Comparison of ENCODE assay signal across 8 mouse cellular contexts in genomic region chr7:25282731-25283211, GRCm38 (mm10). TPM values are rescaled to one million over a fixed set of nuclear protein-coding genes. Genes with fewer than 3 reads are reported as not detected.
DNase-seq lines count a peak whose midpoint lies in the region; ATAC-seq and TF ChIP-seq lines count a peak whose summit lies in the region.

No protein-coding gene starts in this region.

- WGBS in forebrain, embryonic 10.5 days, result under 1% methylated on average over 36 of the region's 36 CpGs
- WGBS in hindbrain, embryonic 16.5 days, result under 1% methylated on average over 19 of the region's 36 CpGs
- under 1% methylated on average over 27 of the region's 36 CpGs for WGBS in liver, embryonic 14.5 days (ENCODE audit: insufficient replicate concordance)
- 1% methylated on average over 34 of the region's 36 CpGs for WGBS in neural tube, embryonic 13.5 days

- DNase-seq in gastrocnemius, postnatal 25 days, result peak; percentile 62
- no peak for DNase-seq in gastrocnemius, adult 18-20 months (ENCODE audit: low spot score)
- DNase-seq in T-cell, adult 2 months (ENCODE audit: low spot score), result peak; percentile 38
- peak; percentile 71 for DNase-seq in forebrain, embryonic 10.5 days (ENCODE audit: extremely low spot score, low spot score)
- no peak for DNase-seq in liver, embryonic 14.5 days (ENCODE audit: low read depth in 3 of 3, low spot score in 3 of 3)
- no peak for DNase-seq in ovary, postnatal 10 days (ENCODE audit: low spot score)

- no peaks in the 10 kb centered on the region for H3K27me3 ChIP-seq in forebrain, embryonic 10.5 days (ENCODE audit: poor library complexity, severe bottlenecking)
- no peaks in the 10 kb centered on the region for H3K27me3 ChIP-seq in hindbrain, embryonic 16.5 days (replicated peaks; ENCODE audit: control insufficient read depth, insufficient read depth, low read length)
- no peaks in the 10 kb centered on the region for H3K27me3 ChIP-seq in liver, embryonic 14.5 days (ENCODE audit: control insufficient read depth, insufficient read depth, low read length)
- H3K27me3 ChIP-seq in neural tube, embryonic 13.5 days, result no peaks in the 10 kb centered on the region

- peak overlapping the region; percentile 89 for H3K9ac ChIP-seq in hindbrain, embryonic 16.5 days (ENCODE audit: low read depth, low read length)
- H3K9ac ChIP-seq in liver, embryonic 14.5 days (replicated peaks), result peak overlapping the region; percentile 77
- peak overlapping the region; percentile 89 for H3K9ac ChIP-seq in neural tube, embryonic 13.5 days

- no peaks in the 10 kb centered on the region for H3K9me3 ChIP-seq in forebrain, embryonic 10.5 days
- H3K9me3 ChIP-seq in hindbrain, embryonic 16.5 days (ENCODE audit: control insufficient read depth, low read length), result no peaks in the 10 kb centered on the region
- H3K9me3 ChIP-seq in liver, embryonic 14.5 days (ENCODE audit: control insufficient read depth, low read length), result no peaks in the 10 kb centered on the region
- no peaks in the 10 kb centered on the region for H3K9me3 ChIP-seq in neural tube, embryonic 13.5 days

- peaks cover 72% of the 10 kb centered on the region for H3K4me1 ChIP-seq in forebrain, embryonic 10.5 days
- H3K4me1 ChIP-seq in hindbrain, embryonic 16.5 days (ENCODE audit: control insufficient read depth, insufficient read depth, low read depth, low read length), result peaks cover 46% of the 10 kb centered on the region
- H3K4me1 ChIP-seq in liver, embryonic 14.5 days (replicated peaks; ENCODE audit: control insufficient read depth in 2 of 2, insufficient read depth in 2 of 2, low read length in 1 of 2), result peaks cover 35 to 42% of the 10 kb centered on the region in 2 experiments
- peaks cover 62% of the 10 kb centered on the region for H3K4me1 ChIP-seq in neural tube, embryonic 13.5 days (replicated peaks)

- peak; percentile 45 for TF ChIP-seq CTCF in liver, embryonic 14.5 days (IDR thresholded peaks at IDR 0.05; ENCODE audit: low read depth)

- H3K36me3 ChIP-seq in forebrain, embryonic 10.5 days (replicated peaks), result peaks cover 36% of the 10 kb centered on the region
- peaks cover 28% of the 10 kb centered on the region for H3K36me3 ChIP-seq in hindbrain, embryonic 16.5 days (ENCODE audit: control insufficient read depth, insufficient read depth, low read length)
- peaks cover 30% of the 10 kb centered on the region for H3K36me3 ChIP-seq in liver, embryonic 14.5 days (replicated peaks; ENCODE audit: control insufficient read depth, insufficient read depth, low read depth)
- peaks cover 32% of the 10 kb centered on the region for H3K36me3 ChIP-seq in neural tube, embryonic 13.5 days

- peak overlapping the region; percentile 73 for H3K4me2 ChIP-seq in hindbrain, embryonic 16.5 days (ENCODE audit: low read length)
- peak overlapping the region; percentile 99 for H3K4me2 ChIP-seq in liver, embryonic 14.5 days (ENCODE audit: low read depth)
- H3K4me2 ChIP-seq in neural tube, embryonic 13.5 days, result peak overlapping the region; percentile 81

- H3K27ac ChIP-seq in forebrain, embryonic 10.5 days, result peak overlapping the region; percentile 98
- H3K27ac ChIP-seq in hindbrain, embryonic 16.5 days (ENCODE audit: low read depth, low read length), result peak overlapping the region; percentile 99
- peak overlapping the region; percentile 87 for H3K27ac ChIP-seq in liver, embryonic 14.5 days
- peak overlapping the region; percentile 100 for H3K27ac ChIP-seq in neural tube, embryonic 13.5 days (replicated peaks)

- TF ChIP-seq EP300 in liver, embryonic 14.5 days (IDR thresholded peaks at IDR 0.05; ENCODE audit: low read depth), result no peak

- ATAC-seq in hindbrain, embryonic 16.5 days, result peak; percentile 7; the same call in 1 of the 2 replicates
- no peak for ATAC-seq in liver, embryonic 14.5 days (ENCODE audit: insufficient read depth)
- ATAC-seq in neural tube, embryonic 13.5 days (ENCODE audit: low read depth), result no peak

- peak overlapping the region; percentile 90 for H3K4me3 ChIP-seq in forebrain, embryonic 10.5 days
- peak overlapping the region; percentile 73 for H3K4me3 ChIP-seq in hindbrain, embryonic 16.5 days (ENCODE audit: low read length)
- H3K4me3 ChIP-seq in liver, embryonic 14.5 days (ENCODE audit: insufficient read depth in 1 of 2, low read depth in 2 of 2, low read length in 2 of 2), result peak overlapping the region; percentile 71 to 76
- H3K4me3 ChIP-seq in neural tube, embryonic 13.5 days, result peak overlapping the region; percentile 85

RNA-seq across cellular contexts. Expression of gene Pafah1b3, which starts 15.0 kb away (rescaled TPM):
- 1 to 10 TPM; 1.4 to 1.5 TPM for total RNA-seq in gastrocnemius, postnatal 25 days (2021)
- 1 to 10 TPM in 1 of 2 experiments, under 1 TPM in 1; 0.82 to 1.1 TPM for total RNA-seq in gastrocnemius, adult 18-20 months (2021)
- 246 and 257 TPM in 2 replicates for polyA plus RNA-seq in forebrain, embryonic 10.5 days (2016; fragmentation: Nextera tagmentation; extraction: Ambion mirVana)
- 566 and 571 TPM in 2 replicates for polyA plus RNA-seq in hindbrain, embryonic 16.5 days (2015; fragmentation: Nextera tagmentation; extraction: Ambion mirVana)
- polyA plus RNA-seq in liver, embryonic 14.5 days (2012; rRNA removed), result 26.2 and 29.4 TPM in 2 replicates
- 24.3 and 29.8 TPM in 2 replicates for polyA plus RNA-seq in liver, embryonic 14.5 days (2014; fragmentation: Nextera tagmentation; extraction: Ambion mirVana)
- 525 and 535 TPM in 2 replicates for polyA plus RNA-seq in neural tube, embryonic 13.5 days (2015; fragmentation: Nextera tagmentation; extraction: Ambion mirVana)

RNA-seq across cellular contexts. Expression of gene Cic, which starts 15.3 kb away (rescaled TPM):
- total RNA-seq in gastrocnemius, postnatal 25 days (2021), result 10 to 100 TPM; 29.0 to 30.4 TPM
- 10 to 100 TPM; 34.8 to 38.3 TPM for total RNA-seq in gastrocnemius, adult 18-20 months (2021)
- polyA plus RNA-seq in forebrain, embryonic 10.5 days (2016; fragmentation: Nextera tagmentation; extraction: Ambion mirVana), result 19.4 and 20.6 TPM in 2 replicates
- 31.0 and 36.4 TPM in 2 replicates for polyA plus RNA-seq in hindbrain, embryonic 16.5 days (2015; fragmentation: Nextera tagmentation; extraction: Ambion mirVana)
- 14.0 and 14.8 TPM in 2 replicates for polyA plus RNA-seq in liver, embryonic 14.5 days (2012; rRNA removed)
- polyA plus RNA-seq in liver, embryonic 14.5 days (2014; fragmentation: Nextera tagmentation; extraction: Ambion mirVana), result 9.7 and 12.3 TPM in 2 replicates
- 40.2 and 43.4 TPM in 2 replicates for polyA plus RNA-seq in neural tube, embryonic 13.5 days (2015; fragmentation: Nextera tagmentation; extraction: Ambion mirVana)

RNA-seq across cellular contexts. Expression of gene Prr19, which starts 18.4 kb away (rescaled TPM):
- total RNA-seq in gastrocnemius, postnatal 25 days (2021), result not detected
- total RNA-seq in gastrocnemius, adult 18-20 months (2021), result not detected
- polyA plus RNA-seq in forebrain, embryonic 10.5 days (2016; fragmentation: Nextera tagmentation; extraction: Ambion mirVana), result 1.4 and 1.7 TPM in 2 replicates
- polyA plus RNA-seq in hindbrain, embryonic 16.5 days (2015; fragmentation: Nextera tagmentation; extraction: Ambion mirVana), result 4.7 and 4.8 TPM in 2 replicates
- 0.03 and 0.04 TPM in 2 replicates for polyA plus RNA-seq in liver, embryonic 14.5 days (2012; rRNA removed)
- polyA plus RNA-seq in liver, embryonic 14.5 days (2014; fragmentation: Nextera tagmentation; extraction: Ambion mirVana), result not detected in 2 replicates
- 2.1 and 2.9 TPM in 2 replicates for polyA plus RNA-seq in neural tube, embryonic 13.5 days (2015; fragmentation: Nextera tagmentation; extraction: Ambion mirVana)

RNA-seq across cellular contexts. Expression of gene Tmem145, which starts 23.1 kb away (rescaled TPM):
- total RNA-seq in gastrocnemius, postnatal 25 days (2021), result not detected
- total RNA-seq in gastrocnemius, adult 18-20 months (2021), result not detected
- 1.3 and 1.8 TPM in 2 replicates for polyA plus RNA-seq in forebrain, embryonic 10.5 days (2016; fragmentation: Nextera tagmentation; extraction: Ambion mirVana)
- 78.7 and 85.0 TPM in 2 replicates for polyA plus RNA-seq in hindbrain, embryonic 16.5 days (2015; fragmentation: Nextera tagmentation; extraction: Ambion mirVana)
- polyA plus RNA-seq in liver, embryonic 14.5 days (2012; rRNA removed), result 0.23 TPM in 1 of 2 replicates, not detected in the other
- not detected in 2 replicates for polyA plus RNA-seq in liver, embryonic 14.5 days (2014; fragmentation: Nextera tagmentation; extraction: Ambion mirVana)
- 51.7 and 52.2 TPM in 2 replicates for polyA plus RNA-seq in neural tube, embryonic 13.5 days (2015; fragmentation: Nextera tagmentation; extraction: Ambion mirVana)

RNA-seq across cellular contexts. Expression of gene Erf, which starts 32.2 kb away (rescaled TPM):
- total RNA-seq in gastrocnemius, postnatal 25 days (2021), result 1 to 10 TPM; 5.8 to 7.2 TPM
- total RNA-seq in gastrocnemius, adult 18-20 months (2021), result 1 to 10 TPM; 5.7 to 7.3 TPM
- polyA plus RNA-seq in forebrain, embryonic 10.5 days (2016; fragmentation: Nextera tagmentation; extraction: Ambion mirVana), result 8.4 and 10.1 TPM in 2 replicates
- polyA plus RNA-seq in hindbrain, embryonic 16.5 days (2015; fragmentation: Nextera tagmentation; extraction: Ambion mirVana), result 3.7 and 4.3 TPM in 2 replicates
- 8.5 and 9.8 TPM in 2 replicates for polyA plus RNA-seq in liver, embryonic 14.5 days (2012; rRNA removed)
- 5.1 and 5.3 TPM in 2 replicates for polyA plus RNA-seq in liver, embryonic 14.5 days (2014; fragmentation: Nextera tagmentation; extraction: Ambion mirVana)
- polyA plus RNA-seq in neural tube, embryonic 13.5 days (2015; fragmentation: Nextera tagmentation; extraction: Ambion mirVana), result 4.9 and 8.0 TPM in 2 replicates

Comparison
In these comparisons a context has a peak if more than half of its experiments do, and no peak if none do; other contexts are left out.
1. DNase-seq: peak in gastrocnemius, postnatal 25 days (single experiment), T-cell, adult 2 months (single experiment) and forebrain, embryonic 10.5 days (single experiment); none in gastrocnemius, adult 18-20 months (single experiment), liver, embryonic 14.5 days (0 of 3) and ovary, postnatal 10 days (single experiment).
2. Peak in every context shown above with its lines, with median percentiles within 50 percentile points of each other: H3K27ac ChIP-seq, H3K4me3 ChIP-seq, H3K4me2 ChIP-seq and H3K9ac ChIP-seq.